Mouse (Mus musculus) heart, postnatal 36 days (tissue): ENCODE measurements around the gene Plekho1. TPM values are rescaled to one million over a fixed set of nuclear protein-coding genes. Genes with fewer than 3 reads are reported as not detected.
A peak's percentile ranks its signal among the peaks of the same experiment; 100 is the strongest.

Experiments used
- DNase-seq, 2 experiments: peaks; one replicate each; pipeline ENCODE4 v3.0.0; 2021 to 2022
- intact Hi-C: fragments of 180-260 bp; cut with DNase I; formaldehyde crosslinking; loops from one replicate; pipeline ENCODE4 v1.15.1; 2025
- total RNA-seq, 2 experiments: library from RNA; stranded (reverse); gene quantifications; 2 replicates each; pipeline ENCODE4 v1.2.3; 2021

Plekho1 gene
- total RNA-seq, 2 experiments from 2014 or later: 73.4 to 81.1 TPM

GRCm38 (mm10) chr3:96015681-96016080, 19.9 kb upstream of the Plekho1 start:
- intact Hi-C loops: no loop called here
- DNase-seq: no peak

- no peak for DNase-seq
- intact Hi-C loops: loop anchor here (2.0 kb wide), 1 partner anchor 38 kb away; no protein-coding TSS in a partner anchor
Observed at GRCm38 (mm10) chr3:96012805-96013204, 17.0 kb upstream of the Plekho1 start.

GRCm38 (mm10) chr3:96008463-96008862, 12.7 kb upstream of the Plekho1 start:
- intact Hi-C loops: no loop called here
- no peak for DNase-seq

GRCm38 (mm10) chr3:96001560-96001959, 5.8 kb upstream of the Plekho1 start:
- intact Hi-C loops: no loop called here
- DNase-seq: no peak

- DNase-seq: peak; percentile 26 to 50
- intact Hi-C loops: no loop called here
Observed at GRCm38 (mm10) chr3:96000921-96001501, 5.2 kb upstream of the Plekho1 start.

- peak; percentile 35 to 50 for DNase-seq
- intact Hi-C loops: no loop called here
Observed at GRCm38 (mm10) chr3:96000080-96000632, 4.4 kb upstream of the Plekho1 start.

- DNase-seq: no peak
- intact Hi-C loops: loop anchor here (2.0 kb wide), 1 partner anchor 15 kb away; no protein-coding TSS in a partner anchor
Observed at GRCm38 (mm10) chr3:95999308-96000079, 3.7 kb upstream of the Plekho1 start.

- peak in 1 of 2 experiments; percentile 22 for DNase-seq
- intact Hi-C loops: no loop called here
Observed at GRCm38 (mm10) chr3:95997203-95997721, 1.5 kb upstream of the Plekho1 start.

- DNase-seq: no peak
- intact Hi-C loops: no loop called here
Observed at GRCm38 (mm10) chr3:95996451-95997073, 761 bp upstream of the Plekho1 start.

GRCm38 (mm10) chr3:95994975-95995801, 613 bp downstream of the Plekho1 start:
- DNase-seq: peak; percentile 63 to 79
- intact Hi-C loops: no loop called here

GRCm38 (mm10) chr3:95994381-95994846, 1.4 kb downstream of the Plekho1 start:
- intact Hi-C loops: no loop called here

GRCm38 (mm10) chr3:95993881-95994280, 1.9 kb downstream of the Plekho1 start:
- intact Hi-C loops: loop anchor here (2.0 kb wide), 1 partner anchor 27 kb away; no protein-coding TSS in a partner anchor

More at GRCm38 (mm10) chr3:95994381-95994846, 1.4 kb downstream of the Plekho1 start:
- peak; percentile 47 to 63 for DNase-seq

GRCm38 (mm10) chr3:95992990-95993603, 2.7 kb downstream of the Plekho1 start:
- peak; percentile 35 to 53 for DNase-seq
- intact Hi-C loops: loop anchor here (2.0 kb wide), 1 partner anchor 26 kb away; no protein-coding TSS in a partner anchor

More at GRCm38 (mm10) chr3:95993881-95994280, 1.9 kb downstream of the Plekho1 start:
- DNase-seq: peak; percentile 56 to 67

- DNase-seq: peak in 1 of 2 experiments; percentile 17
- intact Hi-C loops: no loop called here
Observed at GRCm38 (mm10) chr3:95990413-95990941, 5.3 kb downstream of the Plekho1 start.

- intact Hi-C loops: no loop called here
- DNase-seq: peak in 1 of 2 experiments; percentile 34
Observed at GRCm38 (mm10) chr3:95988969-95989368, 6.8 kb downstream of the Plekho1 start.

- DNase-seq: no peak
- intact Hi-C loops: no loop called here
Observed at GRCm38 (mm10) chr3:95988138-95988537, 7.7 kb downstream of the Plekho1 start.

GRCm38 (mm10) chr3:95987386-95988110, 8.3 kb downstream of the Plekho1 start:
- no peak for DNase-seq
- intact Hi-C loops: no loop called here

- intact Hi-C loops: no loop called here
Observed at GRCm38 (mm10) chr3:95986984-95987383, 8.8 kb downstream of the Plekho1 start.

More at GRCm38 (mm10) chr3:95986984-95987383, 8.8 kb downstream of the Plekho1 start:
- no peak for DNase-seq
